In the genomic region with DNA sequence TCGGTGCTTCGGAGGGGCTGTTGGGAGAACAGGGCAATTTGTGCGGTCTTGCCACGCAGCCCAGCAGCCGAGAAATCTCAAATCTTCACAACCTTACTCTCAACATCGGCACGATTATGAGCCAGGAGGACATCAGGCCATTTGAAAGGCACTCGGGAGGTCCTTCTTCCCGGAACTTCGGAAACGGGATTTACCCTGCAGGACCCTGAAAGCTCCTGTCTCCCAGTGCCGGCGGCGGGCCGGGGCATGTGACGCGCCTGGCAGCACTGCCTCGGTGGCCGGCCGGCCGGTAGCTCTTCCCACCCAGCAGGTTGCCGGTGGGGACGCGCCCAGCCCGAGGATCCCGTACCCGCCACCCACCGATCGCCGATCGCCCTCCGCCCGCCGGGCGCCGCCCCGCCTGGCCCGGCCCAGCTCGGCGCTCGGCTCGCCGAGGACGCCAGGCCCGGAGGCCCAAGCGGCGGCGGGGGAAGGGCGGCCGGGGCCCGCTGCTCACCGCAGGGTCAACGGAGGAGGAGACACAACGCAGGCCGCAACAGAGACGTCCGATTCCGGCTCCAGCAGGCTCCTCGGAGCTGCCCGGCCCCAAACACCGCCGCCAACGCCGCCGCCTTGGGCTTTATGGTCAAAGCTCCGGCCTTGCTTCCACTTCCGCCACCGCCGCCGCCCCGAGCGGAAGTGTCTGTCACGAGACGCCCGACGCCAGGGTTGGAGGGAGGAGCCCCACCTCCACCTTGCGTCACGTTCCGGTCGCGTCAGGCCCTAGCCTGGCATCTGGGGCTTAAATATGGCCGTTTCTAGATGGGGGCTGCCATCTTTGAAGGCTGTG, we compare ENCODE assay signal across 8 mouse cellular contexts. TPM values are rescaled to one million over a fixed set of nuclear protein-coding genes. Genes with fewer than 3 reads are reported as not detected.
DNase-seq lines count a peak whose midpoint lies in the region; ATAC-seq and TF ChIP-seq lines count a peak whose summit lies in the region.

TSS of gene Rab7 (minus strand) at position 694 of the 829 bp plus-strand sequence.

- peak within 1 kb of the TSS; percentile 79 for H3ac ChIP-seq in C2C12 (ENCODE audit: control insufficient read depth, insufficient read length, low read depth)
- H3ac ChIP-seq in myocyte (ENCODE audit: control insufficient read depth, insufficient read length) = peak within 1 kb of the TSS; percentile 91

- H3K4me3 ChIP-seq in C2C12 (ENCODE audit: insufficient read depth, poor library complexity, severe bottlenecking) (peak within 1 kb of the TSS; percentile 92), myocyte (peak within 1 kb of the TSS; percentile 83)
- peak within 1 kb of the TSS; percentile 88 for H3K4me3 ChIP-seq in erythroblast, embryonic 14.5 days (replicated peaks)
- peak within 1 kb of the TSS; percentile 97 for H3K4me3 ChIP-seq in heart, embryonic 11.5 days (ENCODE audit: low read depth, low read length)
- peak within 1 kb of the TSS; percentile 96 for H3K4me3 ChIP-seq in kidney, embryonic 16.5 days (ENCODE audit: low read length)
- H3K4me3 ChIP-seq in liver, adult 2 months (ENCODE audit: insufficient read depth, low read depth, low read length) = peak within 1 kb of the TSS; percentile 90

- H3K36me3 ChIP-seq in C2C12 (ENCODE audit: control insufficient read depth, insufficient read depth) = peaks cover under 1% of the 10 kb centered on the region
- peaks cover 28% of the 10 kb centered on the region for H3K36me3 ChIP-seq in erythroblast, embryonic 14.5 days (ENCODE audit: control insufficient read depth)
- H3K36me3 ChIP-seq in heart, embryonic 11.5 days (ENCODE audit: control insufficient read depth, insufficient read depth, low read length) = no peaks in the 10 kb centered on the region; the same call in 1 of the 2 replicates
- H3K36me3 ChIP-seq in kidney, embryonic 16.5 days (ENCODE audit: insufficient read depth, low read length) = no peaks in the 10 kb centered on the region
- H3K36me3 ChIP-seq in liver, adult 2 months (ENCODE audit: control insufficient read depth, insufficient read depth, low read length) = no peaks in the 10 kb centered on the region
- peaks cover 4% of the 10 kb centered on the region for H3K36me3 ChIP-seq in myocyte (ENCODE audit: control insufficient read depth, insufficient read depth)
- peaks cover 1% of the 10 kb centered on the region; the same call in 1 of the 2 replicates for H3K36me3 ChIP-seq in splenic B cell, adult 2 months (ENCODE audit: control insufficient read depth, insufficient read depth, low read length, poor library complexity, severe bottlenecking)

- peaks cover 34% of the 10 kb centered on the region for H3K4me1 ChIP-seq in erythroblast, embryonic 14.5 days (ENCODE audit: control insufficient read depth)
- H3K4me1 ChIP-seq in heart, embryonic 11.5 days (ENCODE audit: control insufficient read depth, insufficient read depth, low read length) = peaks cover 27% of the 10 kb centered on the region
- H3K4me1 ChIP-seq in kidney, embryonic 16.5 days (ENCODE audit: insufficient read depth, low read length) = peaks cover 30% of the 10 kb centered on the region
- H3K4me1 ChIP-seq in liver, adult 2 months (ENCODE audit: control insufficient read depth, insufficient read depth, low read length) = peaks cover 31% of the 10 kb centered on the region

- TF ChIP-seq CTCF in C2C12 (IDR thresholded peaks at IDR 0.05; ENCODE audit: control insufficient read depth, insufficient read depth, insufficient read length) = no peak
- TF ChIP-seq CTCF in brain, embryonic 14.5 days (IDR thresholded peaks at IDR 0.05; ENCODE audit: borderline replicate concordance, extremely low read depth, insufficient read depth, insufficient read length) = no peak
- no peak for TF ChIP-seq CTCF in liver, adult 2 months (IDR thresholded peaks at IDR 0.05; ENCODE audit: low read depth, low read length)

- under 1% methylated on average over 79 of the region's 82 CpGs for whole genome bisulfite sequencing in heart, embryonic 11.5 days (ENCODE audit: insufficient replicate concordance)
- under 1% methylated on average over 79 of the region's 82 CpGs for WGBS in kidney, embryonic 16.5 days
- WGBS in liver, adult 2 months = under 1% methylated on average over 79 of the region's 82 CpGs

- peak; percentile 96 for ATAC-seq in heart, embryonic 11.5 days (replicated peaks; ENCODE audit: insufficient number of reproducible peaks, low FRiP score, low TSS enrichment)
- ATAC-seq in kidney, embryonic 16.5 days (ENCODE audit: low FRiP score, low TSS enrichment) = peak; percentile 98

- H3K27me3 ChIP-seq in C2C12 (ENCODE audit: control insufficient read depth, insufficient read depth, insufficient read length) (no peaks in the 10 kb centered on the region), myocyte (ENCODE audit: control insufficient read depth, insufficient read depth, insufficient read length) (no peaks in the 10 kb centered on the region)
- H3K27me3 ChIP-seq in erythroblast, embryonic 14.5 days (ENCODE audit: control insufficient read depth) = peaks cover 18% of the 10 kb centered on the region
- H3K27me3 ChIP-seq in heart, embryonic 11.5 days (ENCODE audit: control insufficient read depth, insufficient read depth, low read length) = no peaks in the 10 kb centered on the region
- no peaks in the 10 kb centered on the region for H3K27me3 ChIP-seq in kidney, embryonic 16.5 days (ENCODE audit: insufficient read depth, low read length)
- no peaks in the 10 kb centered on the region for H3K27me3 ChIP-seq in liver, adult 2 months (ENCODE audit: control insufficient read depth, insufficient read depth, low read length)
- no peaks in the 10 kb centered on the region for H3K27me3 ChIP-seq in splenic B cell, adult 2 months (ENCODE audit: control insufficient read depth, insufficient read depth, low read length, poor library complexity, severe bottlenecking)

- H3K79me2 ChIP-seq in C2C12 (ENCODE audit: control insufficient read depth, insufficient read depth) = peaks cover 52% of the 10 kb centered on the region
- peaks cover 36% of the 10 kb centered on the region; the same call in 1 of the 2 replicates for H3K79me2 ChIP-seq in liver, adult 2 months (ENCODE audit: control insufficient read depth, insufficient read depth, low read length)
- H3K79me2 ChIP-seq in myocyte (ENCODE audit: control insufficient read depth, insufficient read depth) = peaks cover 49% of the 10 kb centered on the region

- peak; percentile 99 for DNase-seq in brain, embryonic 14.5 days (ENCODE audit: low read depth)
- DNase-seq in liver, adult 2 months (ENCODE audit: extremely low read depth, low read depth, low spot score) = peak; percentile 84
- peak; percentile 98 for DNase-seq in splenic B cell, adult 2 months (ENCODE audit: low read depth, low spot score)

- no peaks in the 10 kb centered on the region for H3K9me3 ChIP-seq in erythroblast, embryonic 14.5 days (ENCODE audit: control insufficient read depth, low read length)
- H3K9me3 ChIP-seq in heart, embryonic 11.5 days (replicated peaks; ENCODE audit: control insufficient read depth, low read length) = no peaks in the 10 kb centered on the region
- no peaks in the 10 kb centered on the region for H3K9me3 ChIP-seq in kidney, embryonic 16.5 days (ENCODE audit: low read length)

- H3K79me3 ChIP-seq in C2C12 (ENCODE audit: low read depth) = peaks cover 47% of the 10 kb centered on the region

- H3K4me2 ChIP-seq in heart, embryonic 11.5 days = peak within 1 kb of the TSS; percentile 97
- peak within 1 kb of the TSS; percentile 87 for H3K4me2 ChIP-seq in kidney, embryonic 16.5 days (replicated peaks; ENCODE audit: low read depth, low read length)
- peak within 1 kb of the TSS; percentile 99 for H3K4me2 ChIP-seq in myocyte (ENCODE audit: low read depth)

- H3K9ac ChIP-seq in heart, embryonic 11.5 days (ENCODE audit: low read depth, low read length) = peak within 1 kb of the TSS; percentile 99
- peak within 1 kb of the TSS; percentile 97 for H3K9ac ChIP-seq in kidney, embryonic 16.5 days (replicated peaks; ENCODE audit: low read length)
- peak within 1 kb of the TSS; percentile 94 for H3K9ac ChIP-seq in liver, adult 2 months (ENCODE audit: low read depth, low read length)

- peak; percentile 71; the same call in 1 of the 2 replicates for TF ChIP-seq POLR2A in brain, embryonic 14.5 days (IDR thresholded peaks at IDR 0.05; ENCODE audit: borderline replicate concordance, extremely low read depth, insufficient read depth, insufficient read length, poor library complexity, severe bottlenecking)
- TF ChIP-seq POLR2A in liver, adult 2 months (IDR thresholded peaks at IDR 0.05; ENCODE audit: extremely low read depth, insufficient read depth, low read length) = peak; percentile 88
- peak; percentile 78 for TF ChIP-seq POLR2A in myocyte (IDR thresholded peaks at IDR 0.05; ENCODE audit: insufficient read length, low read depth)

- H3K27ac ChIP-seq in heart, embryonic 11.5 days (ENCODE audit: low read depth, low read length) = peak within 1 kb of the TSS; percentile 87
- peak within 1 kb of the TSS; percentile 87 for H3K27ac ChIP-seq in kidney, embryonic 16.5 days (ENCODE audit: low read length)
- peak within 1 kb of the TSS; percentile 85 for H3K27ac ChIP-seq in liver, adult 2 months (replicated peaks; ENCODE audit: insufficient read depth, low read depth, low read length)

TF ChIP-seq in C2C12, 6 proteins besides CTCF, POLR2A, EP300 and RAD21 (continues in another document):
- no peak for TF ChIP-seq MAX (IDR thresholded peaks at IDR 0.05)
- no peak for TF ChIP-seq MYOG (IDR thresholded peaks at IDR 0.05; ENCODE audit: control insufficient read depth, extremely low read depth, insufficient read length)
- peak; percentile 88 for TF ChIP-seq USF1 (IDR thresholded peaks at IDR 0.05; ENCODE audit: low read depth)
- no peak for TF ChIP-seq MYOD1 (IDR thresholded peaks at IDR 0.05; ENCODE audit: control insufficient read depth, insufficient read length, low read depth)
- TF ChIP-seq CEBPB (IDR thresholded peaks at IDR 0.05; ENCODE audit: low read depth) = peak; percentile 65

TF ChIP-seq in myocyte, 11 proteins besides CTCF, POLR2A, EP300 and RAD21 (continues in another document):
- TF ChIP-seq CEBPB (IDR thresholded peaks at IDR 0.05; ENCODE audit: insufficient read depth, poor library complexity, severe bottlenecking) = peak; percentile 27; the same call in 1 of the 2 replicates
- peak in 1 of 3 experiments; percentile 9 for TF ChIP-seq MYOG (IDR thresholded peaks at IDR 0.05; ENCODE audit: control insufficient read depth in 1 of 3, insufficient read depth in 1 of 3, insufficient read length in 2 of 3, low read depth in 2 of 3)
- peak; percentile 63 for TF ChIP-seq SRF (IDR thresholded peaks at IDR 0.05; ENCODE audit: control insufficient read depth, insufficient read length, low read depth)
- peak; percentile 89 for TF ChIP-seq USF1 (IDR thresholded peaks at IDR 0.05; ENCODE audit: low read depth)
- TF ChIP-seq POLR2AphosphoS2 (IDR thresholded peaks at IDR 0.05; ENCODE audit: insufficient read length, low read depth) = peak; percentile 73

RNA-seq across cellular contexts. Expression of gene Rab7, which starts in this region (rescaled TPM):
- 197 TPM for polyA plus RNA-seq in C2C12 (2012; fragmentation: generic; extraction: Trizol)
- 243 and 306 TPM in 2 replicates for polyA plus RNA-seq in brain, embryonic 14.5 days (2012; rRNA removed)
- polyA plus RNA-seq in erythroblast, embryonic 14.5 days (2012) = 2.7 and 3.9 TPM in 2 replicates
- polyA plus RNA-seq in heart, embryonic 11.5 days (2014; fragmentation: Nextera tagmentation; extraction: Ambion mirVana) = 227 and 245 TPM in 2 replicates
- polyA plus RNA-seq in kidney, embryonic 16.5 days (2015; fragmentation: Nextera tagmentation; extraction: Ambion mirVana) = 259 and 261 TPM in 2 replicates
- 69.7 and 80.9 TPM in 2 replicates for total RNA-seq in liver, adult 2 months (2014; rRNA removed)
- 134 and 145 TPM in 2 replicates for polyA plus RNA-seq in liver, adult 2 months (2012; rRNA removed)
- 181 TPM for polyA plus RNA-seq in myocyte (2012; fragmentation: generic; extraction: Trizol)

Comparison
In these comparisons a context has a peak if more than half of its experiments do, and no peak if none do; other contexts are left out.
1. Peak in every context shown above with its lines: DNase-seq, ATAC-seq, H3K4me3 ChIP-seq and H3K27ac ChIP-seq.
2. RNA of gene Rab7 (polyA plus RNA-seq): 243 to 306 TPM in brain, embryonic 14.5 days, 259 to 261 TPM in kidney, embryonic 16.5 days, 227 to 245 TPM in heart, embryonic 11.5 days, 197 TPM in C2C12 (single experiment), 181 TPM in myocyte (single experiment) and 134 to 145 TPM in liver, adult 2 months; 2.7 to 3.9 TPM in erythroblast, embryonic 14.5 days; every median in the first group is over 10 times any median in the second.